Mouse (Mus musculus) stomach, postnatal 0 days (tissue): Measurements from ENCODE around the gene Krt6b.

Source experiments
- CTCF ChIP-seq: IDR thresholded peaks from 2 replicates; pipeline ENCODE4 v1.5.1; 2016; ENCODE audit warnings: antibody characterized with exemption, low read depth, mild to moderate bottlenecking, moderate library complexity
- EP300 ChIP-seq: optimal IDR thresholded peaks from 2 replicates; pipeline ENCODE3; 2016; ENCODE audit warnings: antibody characterized with exemption

DNA sequence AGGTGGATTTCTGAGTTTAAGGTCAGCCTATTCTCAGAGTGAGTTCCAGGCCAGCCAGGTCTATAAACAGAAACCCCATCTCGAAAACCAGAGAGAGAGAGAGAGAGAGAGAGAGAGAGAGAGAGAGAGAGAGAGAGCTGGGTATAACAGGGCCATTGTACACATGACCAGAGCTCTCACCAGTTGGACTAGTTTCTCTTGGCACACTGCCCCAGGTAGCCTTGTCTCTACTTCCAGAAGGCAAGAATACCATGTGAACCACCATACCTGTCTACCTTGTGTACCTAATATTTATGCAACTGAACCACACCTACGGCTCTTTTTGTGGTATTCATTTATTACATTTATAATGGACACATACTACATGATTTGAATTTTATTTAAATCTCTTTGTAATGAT lies 8.1 kb upstream of the Krt6b start:
- TF ChIP-seq CTCF (no peak), EP300 (no peak)
